Mouse (Mus musculus) limb, embryonic 12.5 days (tissue): Measurements from ENCODE around the gene Tob1. TPM values are rescaled to one million over a fixed set of nuclear protein-coding genes. Genes with fewer than 3 reads are reported as not detected.

Source experiments
- ATAC-seq: fragments of 200-750 bp; cut with Nextera tagmentation; 2 replicates; pipeline ENCODE4 v1.8.0; 2017; ENCODE audit warnings: low read depth, moderate TSS enrichment; ENCODE audit not compliant: insufficient number of reproducible peaks, insufficient read depth, low FRiP score, low TSS enrichment
- H3K27ac ChIP-seq: fragments of 300-500 bp; sonication (generic); 2 replicates; pipeline ENCODE4 v1.5.1; 2016; ENCODE audit warnings: mild to moderate bottlenecking, moderate library complexity
- H3K27me3 ChIP-seq: fragments of 300-500 bp; sonication (generic); 2 replicates; pipeline ENCODE4 v1.6.1; 2016; ENCODE audit warnings: mild to moderate bottlenecking, moderate library complexity
- H3K36me3 ChIP-seq: fragments of 300-500 bp; sonication (generic); 2 replicates; pipeline ENCODE4 v1.6.1; 2016; ENCODE audit warnings: mild to moderate bottlenecking, moderate library complexity
- H3K4me1 ChIP-seq: fragments of 300-500 bp; sonication (generic); replicated peaks from 2 replicates; pipeline ENCODE4 v1.6.1; 2016
- H3K4me2 ChIP-seq: fragments of 300-500 bp; sonication (generic); 2 replicates; pipeline ENCODE4 v1.6.1; 2016; ENCODE audit warnings: mild to moderate bottlenecking, moderate library complexity
- H3K4me3 ChIP-seq: fragments of 300-500 bp; sonication (generic); replicated peaks from 2 replicates; pipeline ENCODE4 v1.5.1; 2016; ENCODE audit warnings: mild to moderate bottlenecking
- H3K9ac ChIP-seq: fragments of 300-500 bp; sonication (generic); replicated peaks from 2 replicates; pipeline ENCODE4 v1.6.1; 2016; ENCODE audit warnings: mild to moderate bottlenecking, moderate library complexity
- H3K9me3 ChIP-seq: fragments of 300-500 bp; sonication (generic); 2 replicates; pipeline ENCODE4 v1.6.1; 2016; ENCODE audit warnings: mild to moderate bottlenecking, moderate library complexity
- WGBS: fragments of 180-500 bp; shearing (Covaris S2); methylation state at CpG from one replicate; pipeline ENCODE4 v1.1.7; 2016; 5-methylcytosine and 5-hydroxymethylcytosine counted together
- polyA plus RNA-seq: library from polyadenylated mRNA; unstranded; fragments of >200 nt; fragmentation: Nextera tagmentation; extraction: Ambion mirVana; gene quantifications from 2 replicates; pipeline ENCODE4 v1.2.1, GENCODE M21; 2016

The Tob1 gene
- polyA plus RNA-seq, 1 experiment from 2014 or later: 37.1 TPM

DNA sequence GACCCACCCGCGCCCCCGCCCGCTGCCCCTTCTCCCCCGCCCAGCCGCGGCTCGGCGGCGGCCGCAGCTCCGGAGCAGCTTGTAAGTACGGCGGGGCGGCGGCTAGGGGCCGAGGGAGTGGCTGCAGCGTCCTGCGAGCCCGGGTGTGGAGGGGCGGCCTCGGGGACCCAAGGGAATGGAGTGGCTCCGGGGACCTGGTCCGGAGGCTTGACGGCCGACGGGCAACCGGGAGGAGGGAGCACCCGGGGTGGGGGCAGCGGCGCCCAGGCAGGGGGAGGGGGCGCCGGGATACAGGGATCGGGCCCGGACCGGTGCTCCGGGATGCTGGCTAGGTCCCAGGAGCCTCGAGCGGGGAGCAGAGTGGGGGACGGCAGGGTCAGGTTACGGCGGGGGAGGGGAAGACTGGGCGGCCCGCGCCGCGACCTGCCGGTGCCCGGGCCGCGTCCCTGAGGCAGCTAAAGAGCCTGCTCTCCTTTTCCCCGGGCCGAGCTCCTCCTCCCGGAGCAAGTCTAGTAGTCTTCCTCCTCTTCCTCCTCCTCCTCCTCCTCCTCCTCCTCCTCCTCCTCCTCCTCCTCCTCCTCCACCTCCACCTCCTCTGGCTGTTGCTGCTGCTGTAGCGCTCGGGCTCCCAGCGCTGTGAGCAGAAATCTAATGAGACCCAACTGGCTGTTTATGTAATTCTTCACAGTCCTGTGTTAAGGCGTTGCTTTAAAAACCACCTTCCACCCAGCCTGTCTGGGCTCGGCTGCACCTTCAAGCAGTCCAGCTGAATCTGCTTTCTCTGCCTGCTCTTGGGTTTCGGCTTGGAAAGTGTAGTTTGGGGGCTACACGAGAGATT lies 616 bp downstream of the Tob1 start:
- H3K9ac ChIP-seq: peak overlapping the region; percentile 95
- ATAC-seq: peak; percentile 15
- 1% methylated on average over 40 of the region's 61 CpGs for WGBS

DNA sequence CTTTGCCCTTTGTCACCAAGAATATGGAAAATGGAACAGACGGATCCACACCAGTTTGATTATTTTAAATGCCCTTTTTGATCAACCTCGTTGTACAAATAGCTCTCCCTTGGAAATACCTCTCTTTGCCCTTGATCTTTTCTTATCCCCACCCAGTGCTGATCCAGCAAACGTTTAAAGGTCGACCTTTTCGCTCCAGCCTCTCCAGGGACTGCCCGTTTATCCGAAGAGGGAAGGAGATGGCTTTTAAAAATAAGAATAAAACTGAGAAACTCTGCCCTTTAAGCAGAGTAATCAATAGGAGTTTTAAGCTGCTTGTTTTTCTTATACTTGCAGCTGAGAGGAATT lies 1.2 kb downstream of the Tob1 start:
- peak overlapping the region; percentile 61 for H3K4me2 ChIP-seq
- no peak for ATAC-seq
- H3K36me3 ChIP-seq: peaks cover 16% of the 10 kb centered on the region
- H3K9me3 ChIP-seq: no peaks in the 10 kb centered on the region
- H3K27me3 ChIP-seq: no peaks in the 10 kb centered on the region
- H3K9ac ChIP-seq: peak overlapping the region; percentile 95
- H3K4me1 ChIP-seq: peaks cover 33% of the 10 kb centered on the region
- peak overlapping the region; percentile 96 for H3K4me3 ChIP-seq
- WGBS: under 1% methylated on average over 7 of the region's 7 CpGs
- H3K27ac ChIP-seq: peak overlapping the region; percentile 99

More for the DNA sequence above, 616 bp downstream of the Tob1 start:
- Histone ChIP-seq H3K9me3 (no peaks in the 10 kb centered on the region), H3K36me3 (peaks cover 16% of the 10 kb centered on the region), H3K27ac (peak overlapping the region; percentile 99), H3K4me1 (peaks cover 29% of the 10 kb centered on the region), H3K4me2 (peak overlapping the region; percentile 61), H3K4me3 (peak overlapping the region; percentile 96), H3K27me3 (no peaks in the 10 kb centered on the region)

DNA sequence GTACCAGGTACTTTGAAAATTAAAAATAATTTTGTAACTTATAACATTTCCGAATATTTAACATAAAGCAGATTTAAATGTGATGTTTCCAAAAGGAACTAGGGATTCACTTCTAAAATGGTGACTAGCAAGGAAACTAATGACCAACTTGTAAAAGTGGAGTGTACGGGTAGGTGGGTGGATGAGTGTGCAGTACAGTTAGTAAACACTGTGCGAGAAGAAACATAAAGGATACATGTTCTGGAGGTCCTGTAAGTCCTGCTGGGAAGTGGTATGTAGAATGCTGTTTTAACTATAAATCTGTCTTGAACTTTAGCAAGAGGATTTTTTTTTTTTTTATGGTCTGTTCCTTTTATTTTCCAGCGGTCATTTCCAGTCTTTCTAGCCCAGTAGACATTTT lies 1.7 kb downstream of the Tob1 start:
- H3K4me3 ChIP-seq: peak overlapping the region; percentile 96
- H3K4me2 ChIP-seq: peak overlapping the region; percentile 61
- no peak overlapping the region for H3K27ac ChIP-seq
- 54% methylated on average over 4 of the region's 4 CpGs for WGBS
- no peaks in the 10 kb centered on the region for H3K27me3 ChIP-seq
- no peaks in the 10 kb centered on the region for H3K9me3 ChIP-seq
- ATAC-seq: no peak
- H3K9ac ChIP-seq: 0 out of 2 replicates have a peak overlapping the region, but pooled peaks have one; percentile 23
- peaks cover 16% of the 10 kb centered on the region for H3K36me3 ChIP-seq
- H3K4me1 ChIP-seq: peaks cover 33% of the 10 kb centered on the region

DNA sequence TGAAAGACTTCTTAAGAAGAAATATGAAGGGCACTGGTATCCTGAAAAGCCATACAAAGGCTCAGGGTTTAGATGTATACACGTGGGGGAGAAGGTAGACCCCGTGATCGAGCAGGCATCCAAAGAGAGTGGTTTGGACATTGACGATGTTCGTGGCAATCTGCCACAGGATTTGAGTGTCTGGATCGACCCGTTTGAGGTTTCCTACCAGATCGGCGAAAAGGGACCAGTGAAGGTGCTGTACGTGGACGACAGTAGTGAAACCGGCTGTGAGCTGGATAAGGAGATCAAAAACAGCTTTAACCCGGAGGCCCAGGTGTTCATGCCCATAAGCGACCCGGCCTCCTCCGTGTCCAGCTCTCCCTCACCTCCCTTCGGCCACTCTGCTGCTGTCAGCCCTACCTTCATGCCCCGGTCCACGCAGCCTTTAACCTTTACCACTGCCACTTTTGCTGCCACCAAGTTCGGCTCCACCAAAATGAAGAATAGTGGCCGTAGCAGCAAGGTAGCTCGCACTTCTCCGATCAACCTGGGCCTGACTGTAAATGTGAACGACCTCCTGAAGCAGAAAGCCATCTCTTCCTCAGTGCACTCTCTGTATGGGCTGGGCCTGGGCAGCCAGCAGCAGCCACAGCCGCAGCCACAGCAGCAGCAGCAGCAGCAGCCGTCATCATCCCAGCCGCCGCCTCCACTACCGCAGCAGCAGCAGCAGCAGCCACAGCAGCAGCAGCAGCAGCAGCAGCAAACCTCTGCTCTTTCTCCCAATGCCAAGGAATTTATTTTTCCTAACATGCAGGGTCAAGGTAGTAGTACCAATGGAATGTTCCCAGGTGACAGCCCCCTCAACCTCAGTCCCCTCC lies 2.7 kb downstream of the Tob1 start:
- 84% methylated on average over 29 of the region's 29 CpGs for WGBS
- ATAC-seq: no peak

DNA sequence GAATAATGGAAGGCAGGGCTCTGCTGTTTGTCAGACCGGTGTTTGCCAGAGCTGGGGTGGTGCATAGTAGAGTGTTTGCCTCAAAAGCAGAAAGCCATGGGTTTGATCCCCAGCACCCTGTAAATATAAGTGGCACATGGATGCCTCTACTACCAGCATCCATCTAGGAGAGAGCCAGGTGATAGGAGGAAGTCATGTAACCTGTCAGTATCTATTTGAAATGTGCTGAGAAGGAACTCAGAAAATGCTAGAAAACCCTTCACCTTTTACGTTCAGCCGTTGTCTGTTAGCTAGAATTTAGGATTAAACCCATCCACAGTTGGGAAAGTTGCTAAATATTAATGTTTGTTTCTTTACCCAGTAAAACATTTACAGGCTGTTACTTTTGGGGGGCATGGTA lies 4.3 kb downstream of the Tob1 start:
- Histone ChIP-seq H3K4me3 (no peak overlapping the region), H3K9me3 (no peaks in the 10 kb centered on the region), H3K27me3 (no peaks in the 10 kb centered on the region), H3K9ac (no peak overlapping the region), H3K4me1 (peaks cover 38% of the 10 kb centered on the region), H3K4me2 (no peak overlapping the region), H3K27ac (no peak overlapping the region), H3K36me3 (peaks cover 16% of the 10 kb centered on the region)
- ATAC-seq: no peak
- WGBS: 94% methylated on average over 3 of the region's 3 CpGs

More for the DNA sequence above, 2.7 kb downstream of the Tob1 start:
- H3K9me3 ChIP-seq: no peaks in the 10 kb centered on the region
- H3K27me3 ChIP-seq: no peaks in the 10 kb centered on the region
- H3K4me2 ChIP-seq: peak overlapping the region; percentile 61
- peaks cover 16% of the 10 kb centered on the region for H3K36me3 ChIP-seq
- H3K4me1 ChIP-seq: peaks cover 38% of the 10 kb centered on the region
- no peak overlapping the region for H3K27ac ChIP-seq
- peak overlapping the region; percentile 34; the same call in 1 of the 2 replicates for H3K9ac ChIP-seq
- H3K4me3 ChIP-seq: 0 out of 2 replicates have a peak overlapping the region, but pooled peaks have one; percentile 9

DNA sequence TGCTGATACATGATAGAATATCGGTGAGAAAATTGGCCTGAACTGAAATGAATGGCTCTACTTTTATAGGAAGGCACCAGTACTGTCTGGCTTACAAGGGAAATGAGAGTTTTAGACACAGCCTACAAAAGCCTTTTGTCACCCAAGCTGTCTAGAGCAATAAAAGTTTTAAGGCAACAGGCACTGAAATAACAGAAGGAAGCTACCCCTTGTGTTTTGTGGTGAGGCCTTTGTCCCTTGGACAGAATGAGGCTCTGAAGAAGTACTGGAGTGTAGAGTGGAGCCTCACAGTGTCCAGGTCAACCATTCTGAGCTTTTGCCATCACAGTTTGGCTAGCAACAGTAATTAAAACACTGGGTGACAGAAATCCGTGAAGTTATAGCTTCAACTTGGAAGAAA lies 5.0 kb downstream of the Tob1 start:
- Histone ChIP-seq H3K4me1 (peaks cover 38% of the 10 kb centered on the region), H3K9ac (no peak overlapping the region), H3K36me3 (peaks cover 16% of the 10 kb centered on the region), H3K4me2 (no peak overlapping the region), H3K27me3 (no peaks in the 10 kb centered on the region), H3K4me3 (no peak overlapping the region), H3K9me3 (no peaks in the 10 kb centered on the region), H3K27ac (peak overlapping the region; percentile 60)
- 64% methylated on average over 2 of the region's 2 CpGs for WGBS
- ATAC-seq: no peak

DNA sequence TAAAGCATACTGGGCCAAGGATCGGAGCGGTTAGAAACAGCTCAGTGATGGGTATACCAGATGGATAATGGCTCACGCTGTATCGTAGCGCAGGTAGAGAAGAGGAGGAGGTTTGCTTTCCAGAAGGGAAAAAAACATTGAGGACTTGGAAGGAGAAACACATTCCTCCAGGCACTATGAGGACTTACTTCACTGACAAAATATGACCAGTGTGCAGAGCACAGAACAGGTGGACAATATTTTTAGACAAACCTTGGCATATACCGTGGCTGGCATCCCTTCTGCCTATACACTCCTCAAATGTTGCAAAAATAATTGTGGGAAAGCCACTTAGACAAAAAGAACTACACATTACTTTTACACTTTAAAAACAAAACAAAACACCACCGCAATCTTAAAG lies 10.0 kb downstream of the Tob1 start:
- Histone ChIP-seq H3K27me3 (no peaks in the 10 kb centered on the region), H3K9ac (no peak overlapping the region), H3K9me3 (no peaks in the 10 kb centered on the region), H3K4me3 (no peak overlapping the region), H3K4me2 (no peak overlapping the region), H3K4me1 (peaks cover 19% of the 10 kb centered on the region; the same call in 1 of the 2 replicates), H3K27ac (no peak overlapping the region), H3K36me3 (no peaks in the 10 kb centered on the region)
- no peak for ATAC-seq
- 91% methylated on average over 7 of the region's 7 CpGs for WGBS

DNA sequence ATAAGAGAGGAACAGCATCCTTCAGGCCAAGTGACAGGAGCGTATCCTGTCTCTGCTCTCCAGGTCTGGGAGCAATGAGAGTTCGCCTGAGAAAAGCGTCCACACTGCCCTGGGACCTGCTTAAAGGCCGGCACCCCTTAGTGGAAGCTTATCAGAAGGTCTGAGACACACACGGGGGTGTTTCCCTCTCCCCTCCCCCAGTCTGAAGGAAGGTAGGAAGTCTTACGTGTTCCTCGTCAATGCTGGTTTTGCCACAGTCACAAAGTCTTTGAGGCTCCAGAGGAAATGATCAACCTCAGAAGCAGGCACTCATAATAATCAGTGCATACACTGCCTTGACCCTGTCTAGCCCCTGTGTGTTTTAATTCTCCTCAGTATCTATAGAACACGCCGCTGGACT lies 12.3 kb downstream of the Tob1 start:
- H3K27ac ChIP-seq: no peak overlapping the region
- H3K4me2 ChIP-seq: no peak overlapping the region
- H3K4me3 ChIP-seq: no peak overlapping the region
- 79% methylated on average over 9 of the region's 9 CpGs for WGBS
- H3K27me3 ChIP-seq: no peaks in the 10 kb centered on the region
- no peaks in the 10 kb centered on the region for H3K9me3 ChIP-seq
- ATAC-seq: no peak
- peaks cover 16% of the 10 kb centered on the region; the same call in 1 of the 2 replicates for H3K4me1 ChIP-seq
- no peaks in the 10 kb centered on the region for H3K36me3 ChIP-seq
- H3K9ac ChIP-seq: no peak overlapping the region

DNA sequence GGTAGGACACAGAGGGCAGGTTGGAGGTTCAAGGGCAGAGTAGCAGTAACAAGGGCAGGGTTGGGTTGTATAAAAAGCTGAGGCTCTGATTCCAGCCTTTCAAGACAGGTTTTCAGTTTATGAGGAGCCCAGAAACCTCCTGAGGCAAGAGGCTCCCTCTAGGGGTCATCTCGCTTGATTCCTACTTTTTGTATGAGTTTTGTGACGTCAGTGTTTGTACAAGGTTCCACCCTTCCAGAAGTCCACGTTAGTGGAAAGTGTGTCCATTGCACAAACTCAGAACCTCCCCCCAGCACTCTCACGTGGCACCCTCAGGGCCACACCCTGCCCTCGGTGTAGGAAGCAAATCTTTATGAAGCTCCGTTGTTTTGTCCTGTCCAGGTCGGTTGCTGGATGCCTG lies 14.7 kb downstream of the Tob1 start:
- no peak overlapping the region for H3K9ac ChIP-seq
- WGBS: 39% methylated on average over 7 of the region's 7 CpGs
- H3K27ac ChIP-seq: no peak overlapping the region
- H3K4me2 ChIP-seq: no peak overlapping the region
- peaks cover 17% of the 10 kb centered on the region; the same call in 1 of the 2 replicates for H3K4me1 ChIP-seq
- ATAC-seq: no peak
- no peaks in the 10 kb centered on the region for H3K9me3 ChIP-seq
- H3K27me3 ChIP-seq: no peaks in the 10 kb centered on the region
- no peaks in the 10 kb centered on the region for H3K36me3 ChIP-seq
- H3K4me3 ChIP-seq: no peak overlapping the region

DNA sequence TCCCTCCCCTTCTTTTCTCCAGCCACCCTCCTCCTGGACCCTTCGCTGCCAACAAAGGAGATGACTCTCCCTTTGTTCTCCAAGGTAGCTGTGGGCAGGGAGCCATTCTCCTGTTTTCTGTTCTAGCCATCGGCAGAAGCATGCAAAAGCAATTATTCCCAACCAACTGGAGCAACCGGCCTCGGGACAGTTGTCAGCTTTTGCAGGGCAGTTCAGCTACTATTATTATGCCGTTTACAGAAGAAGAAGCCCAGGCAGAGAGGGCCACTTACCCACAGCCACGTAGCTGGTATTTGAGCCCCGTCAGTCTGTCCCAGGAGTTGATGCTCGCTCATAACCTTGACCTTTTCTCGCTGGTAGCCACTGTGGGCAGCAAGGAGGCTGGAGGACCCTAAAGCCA lies 17.2 kb downstream of the Tob1 start:
- Histone ChIP-seq H3K4me3 (no peak overlapping the region), H3K4me2 (no peak overlapping the region), H3K36me3 (no peaks in the 10 kb centered on the region), H3K27ac (no peak overlapping the region), H3K9ac (no peak overlapping the region), H3K9me3 (no peaks in the 10 kb centered on the region), H3K4me1 (peaks cover 22% of the 10 kb centered on the region), H3K27me3 (no peaks in the 10 kb centered on the region)
- 42% methylated on average over 9 of the region's 9 CpGs for WGBS
- ATAC-seq: no peak

DNA sequence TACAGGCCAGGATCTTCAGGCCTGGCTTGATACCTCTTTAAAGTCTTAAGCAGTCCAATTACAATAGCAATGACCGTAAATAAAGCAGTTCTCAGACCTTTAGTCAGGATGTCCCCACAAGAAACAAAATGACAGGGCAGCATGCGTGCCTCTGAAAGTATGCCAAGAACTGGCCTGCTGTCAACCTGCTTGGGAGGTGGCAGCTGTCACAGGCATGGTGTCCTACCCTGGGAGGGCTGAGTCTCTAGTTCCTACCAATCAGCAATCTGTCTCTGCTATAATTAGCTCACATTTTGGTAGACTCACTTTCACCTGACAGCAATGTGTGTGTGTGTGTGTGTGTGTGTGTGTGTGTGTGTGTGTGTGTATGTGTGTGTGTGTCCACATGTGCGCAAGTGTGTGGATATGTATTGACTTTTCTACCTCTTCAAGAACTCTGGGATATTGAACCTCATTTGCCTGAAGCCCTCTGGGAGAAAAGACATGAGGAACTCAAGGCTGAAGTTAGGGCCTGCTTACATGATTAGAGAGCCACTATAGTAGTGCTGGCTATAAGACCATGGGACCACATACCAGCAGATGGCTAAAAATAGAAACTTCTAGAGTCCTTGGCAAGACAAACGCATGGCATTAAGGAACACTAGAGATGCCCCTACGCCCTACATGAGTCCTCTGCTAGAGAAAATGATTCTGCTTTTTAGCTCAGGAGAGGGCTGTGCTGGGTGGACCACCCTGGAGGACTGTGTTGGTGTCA lies 18.1 kb downstream of the Tob1 start:
- Histone ChIP-seq H3K36me3 (no peaks in the 10 kb centered on the region), H3K4me1 (peaks cover 22% of the 10 kb centered on the region), H3K27me3 (no peaks in the 10 kb centered on the region), H3K27ac (no peak overlapping the region), H3K9me3 (no peaks in the 10 kb centered on the region), H3K4me3 (no peak overlapping the region), H3K4me2 (no peak overlapping the region), H3K9ac (no peak overlapping the region)
- no peak for ATAC-seq
- WGBS: 85% methylated on average over 5 of the region's 5 CpGs
